Mouse (Mus musculus) olfactory bulb, adult 2 months (tissue): ENCODE measurements around the gene Epb41.

Experiments
- CTCF ChIP-seq: fragments of 200-500 bp; IDR thresholded peaks from 2 replicates; pipeline ENCODE4 v1.5.1; 2012; ENCODE audit warnings: low read depth, mild to moderate bottlenecking, low read length, moderate library complexity; ENCODE audit not compliant: insufficient read depth
- POLR2A ChIP-seq: fragments of 200-500 bp; IDR thresholded peaks from 2 replicates; pipeline ENCODE4 v1.6.1; 2012; ENCODE audit warnings: mild to moderate bottlenecking, low read depth, low read length, moderate library complexity; ENCODE audit not compliant: insufficient read depth

DNA sequence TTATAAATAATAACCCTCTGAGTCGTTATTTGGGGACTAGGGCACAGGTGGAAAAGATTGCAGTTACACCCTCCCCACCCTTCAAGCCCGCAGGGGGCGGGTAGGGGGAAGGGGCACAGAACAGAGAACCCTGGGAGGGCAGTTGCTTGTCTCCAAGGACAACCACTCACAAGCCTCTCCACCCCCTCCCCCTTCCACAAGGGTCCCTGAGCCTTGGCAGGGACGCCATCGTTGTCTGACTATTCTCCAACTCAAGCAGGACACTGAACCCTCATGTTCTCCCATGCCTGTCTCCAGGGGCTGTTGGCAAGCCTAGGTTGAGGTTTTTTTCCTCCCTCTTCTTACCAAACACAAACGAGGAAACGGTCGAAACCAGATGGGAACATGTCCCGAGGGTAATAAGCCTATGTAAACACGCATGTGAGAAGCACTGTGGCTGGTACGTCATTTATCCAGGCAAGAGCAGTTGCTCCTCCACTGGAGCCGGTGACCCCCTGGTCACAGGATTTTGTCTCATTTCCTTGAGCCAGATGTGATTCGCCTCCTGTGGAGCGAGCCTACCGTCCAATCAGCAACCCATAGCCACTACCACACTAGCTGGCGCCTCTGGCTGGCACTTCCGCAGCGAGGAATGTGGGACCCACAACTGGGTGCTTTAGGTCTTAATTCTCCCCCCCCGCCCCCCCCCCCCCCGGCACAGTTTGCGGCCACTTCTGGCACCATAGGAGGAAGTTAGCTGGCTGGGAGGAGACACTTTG is 164.7 kb downstream of the Epb41 start:
- TF ChIP-seq CTCF (peak; percentile 3; the same call in 1 of the 2 replicates), POLR2A (no peak)
